Mouse (Mus musculus) intestine, embryonic 14.5 days (tissue): ENCODE measurements around the gene Acp7. TPM values are rescaled to one million over a fixed set of nuclear protein-coding genes. Genes with fewer than 3 reads are reported as not detected.
A peak's percentile ranks its signal among the peaks of the same experiment; 100 is the strongest.

ENCODE experiments used
- ATAC-seq: fragments of 200-750 bp; cut with Nextera tagmentation; replicated peaks from 2 replicates; pipeline ENCODE4 v1.8.0; 2017; ENCODE audit warnings: low read depth, moderate number of reproducible peaks, moderate TSS enrichment, moderate library complexity; ENCODE audit not compliant: low FRiP score, low TSS enrichment
- DNase-seq: peaks from one replicate; pipeline ENCODE4 v3.0.0-alpha.2; 2018; ENCODE audit warnings: low spot score
- H3K27ac ChIP-seq: fragments of 300-500 bp; sonication (generic); 2 replicates; pipeline ENCODE4 v1.5.1; 2014; ENCODE audit warnings: low read depth, mild to moderate bottlenecking, control low read depth
- H3K27me3 ChIP-seq: fragments of 300-500 bp; sonication (generic); replicated peaks from 2 replicates; pipeline ENCODE4 v1.6.1; 2014; ENCODE audit warnings: low read length, control low read depth; ENCODE audit not compliant: control insufficient read depth, insufficient read depth
- H3K36me3 ChIP-seq: fragments of 300-500 bp; sonication (generic); 2 replicates; pipeline ENCODE4 v1.6.1; 2014; ENCODE audit warnings: low read length, control low read depth; ENCODE audit not compliant: control insufficient read depth, insufficient read depth
- H3K4me1 ChIP-seq: fragments of 300-500 bp; sonication (generic); replicated peaks from 2 replicates; pipeline ENCODE4 v1.6.1; 2014; ENCODE audit warnings: low read length, control low read depth, mixed read lengths; ENCODE audit not compliant: control insufficient read depth, insufficient read depth
- H3K4me2 ChIP-seq: fragments of 300-500 bp; sonication (generic); 2 replicates; pipeline ENCODE4 v1.6.1; 2014; ENCODE audit warnings: low read length
- H3K4me3 ChIP-seq: fragments of 300-500 bp; sonication (generic); 2 replicates; pipeline ENCODE4 v1.5.1; 2014; ENCODE audit warnings: low read depth, low read length, control low read depth, mixed read lengths
- H3K9ac ChIP-seq: fragments of 300-500 bp; sonication (generic); 2 replicates; pipeline ENCODE4 v1.6.1; 2014; ENCODE audit warnings: mild to moderate bottlenecking, low read length
- H3K9me3 ChIP-seq: fragments of 300-500 bp; sonication (generic); 2 replicates; pipeline ENCODE4 v1.6.1; 2016; ENCODE audit warnings: low read length, control low read depth; ENCODE audit not compliant: control insufficient read depth
- WGBS: fragments of 180-500 bp; shearing (Covaris S2); extraction: QIAGEN DNeasy Blood & Tissue Kit; methylation state at CpG from one replicate; pipeline ENCODE4 v1.1.7; 2014; 5-methylcytosine and 5-hydroxymethylcytosine counted together
- polyA plus RNA-seq: library from polyadenylated mRNA; unstranded; fragments of >200 nt; fragmentation: Nextera tagmentation; extraction: Ambion mirVana; gene quantifications from 2 replicates; pipeline ENCODE4 v1.2.1, GENCODE M21; 2014

The Acp7 gene
- polyA plus RNA-seq, 1 experiment from 2014 or later, result not detected

DNA sequence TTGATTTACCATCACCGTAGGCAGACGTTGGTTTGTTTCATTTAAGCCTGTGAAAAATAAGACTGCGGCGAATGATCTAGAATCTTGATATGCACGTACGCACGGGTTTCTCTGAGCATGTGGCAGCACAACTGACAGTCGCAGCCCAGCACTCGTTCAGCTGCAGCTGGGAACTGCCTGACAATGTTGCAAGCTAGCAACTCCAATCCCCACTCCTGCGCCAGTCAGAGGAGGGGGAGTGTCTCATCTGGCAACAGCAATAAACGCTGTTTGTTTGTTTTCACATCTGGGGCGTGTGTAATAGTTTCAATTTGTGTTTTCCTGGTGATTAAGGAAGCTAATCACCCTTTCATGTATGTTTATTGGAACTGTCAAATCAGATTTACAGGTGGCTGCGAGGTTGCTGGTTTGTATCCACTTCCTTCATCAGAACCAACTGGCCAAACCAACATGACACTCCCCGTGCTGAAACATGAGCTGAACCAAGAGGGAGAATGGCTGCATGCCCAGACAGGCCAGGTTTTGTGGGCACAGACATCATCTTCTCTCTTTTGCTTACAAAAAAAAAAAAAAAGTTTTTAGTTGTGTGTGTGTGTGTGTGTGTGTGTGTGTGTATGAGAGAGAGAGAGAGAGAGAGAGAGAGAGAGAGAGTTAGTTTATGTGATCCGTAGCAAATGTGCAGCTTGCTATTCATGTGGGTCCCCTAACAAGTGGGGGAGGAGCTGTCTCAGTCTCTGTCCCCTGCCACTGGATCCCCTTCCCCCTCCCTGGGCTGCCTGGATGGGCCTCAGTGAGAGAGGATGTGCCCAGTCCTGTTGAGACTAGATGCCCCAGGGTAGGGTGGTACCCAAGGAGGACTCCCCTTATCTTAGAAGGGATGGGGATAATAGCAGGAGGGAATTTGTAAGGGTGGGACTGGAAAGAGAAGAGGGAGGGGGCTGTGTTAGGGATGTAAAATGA, 34.8 kb upstream of the Acp7 start:
- Histone ChIP-seq H3K4me1 (peaks cover 6% of the 10 kb centered on the region; the same call in 1 of the 2 replicates), H3K9ac (no peak overlapping the region), H3K36me3 (no peaks in the 10 kb centered on the region), H3K9me3 (peaks cover 4% of the 10 kb centered on the region; the same call in 1 of the 2 replicates), H3K4me2 (peak overlapping the region; percentile 28), H3K27ac (no peak overlapping the region), H3K4me3 (no peak overlapping the region), H3K27me3 (no peaks in the 10 kb centered on the region)
- DNase-seq, result no peak
- no peak for ATAC-seq
- 19% methylated on average over 15 of the region's 15 CpGs for WGBS

- Histone ChIP-seq H3K4me3 (no peak overlapping the region), H3K36me3 (no peaks in the 10 kb centered on the region), H3K27ac (no peak overlapping the region), H3K9me3 (no peaks in the 10 kb centered on the region), H3K4me1 (no peaks in the 10 kb centered on the region), H3K4me2 (no peak overlapping the region), H3K9ac (no peak overlapping the region), H3K27me3 (no peaks in the 10 kb centered on the region)
- WGBS, result 66% methylated on average over 4 of the region's 4 CpGs
- ATAC-seq, result no peak
- DNase-seq, result no peak
These were observed 25.3 kb upstream of the Acp7 start for GRCm38 (mm10) chr7:28656430-28656829.

DNA sequence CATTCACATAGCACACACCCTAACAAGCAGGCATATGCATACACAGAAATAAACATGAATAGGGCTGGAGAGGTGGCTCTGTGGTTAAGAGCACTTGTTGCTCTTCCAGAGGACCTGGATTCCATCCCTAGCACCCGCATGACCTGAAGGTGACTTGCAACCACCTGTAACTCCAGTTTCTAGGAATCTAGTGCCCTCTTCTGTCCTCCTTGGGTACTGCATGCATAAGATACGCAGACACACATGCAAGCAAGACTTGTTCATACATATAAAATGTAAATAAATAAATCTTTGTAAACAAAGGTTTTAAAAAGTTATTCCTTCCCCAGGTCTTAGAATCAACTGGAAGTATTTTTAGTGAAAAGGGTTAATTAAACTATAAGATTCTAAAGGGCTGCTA, 20.0 kb upstream of the Acp7 start:
- Histone ChIP-seq H3K4me1 (no peaks in the 10 kb centered on the region), H3K9me3 (no peaks in the 10 kb centered on the region), H3K4me3 (no peak overlapping the region), H3K27me3 (no peaks in the 10 kb centered on the region), H3K36me3 (no peaks in the 10 kb centered on the region), H3K27ac (no peak overlapping the region), H3K4me2 (no peak overlapping the region), H3K9ac (no peak overlapping the region)
- 92% methylated on average over 2 of the region's 2 CpGs for WGBS
- ATAC-seq (no peak), DNase-seq (no peak)

DNA sequence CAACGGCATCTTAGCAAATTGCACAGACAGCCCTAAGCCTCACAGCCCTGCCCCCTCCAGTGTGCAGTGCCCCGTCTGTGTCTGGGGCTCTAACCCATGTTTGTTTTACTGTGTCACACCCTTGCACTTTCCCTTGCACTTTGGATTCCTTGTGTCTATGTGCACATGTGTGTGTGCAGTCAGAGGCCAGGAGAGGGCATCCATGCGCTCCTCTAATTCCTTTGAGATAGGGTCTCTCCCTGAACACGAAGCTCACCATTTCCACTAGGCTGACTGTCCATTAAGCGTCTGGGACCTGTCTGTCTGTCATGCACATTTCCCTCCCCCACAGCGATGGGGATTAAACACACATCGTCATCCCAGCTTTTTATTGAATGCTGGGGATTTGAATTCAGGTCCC, 15.9 kb upstream of the Acp7 start:
- ATAC-seq (no peak), DNase-seq (no peak)
- no peaks in the 10 kb centered on the region for H3K27me3 ChIP-seq
- WGBS, result 42% methylated on average over 7 of the region's 7 CpGs
- no peak overlapping the region for H3K4me2 ChIP-seq
- H3K36me3 ChIP-seq, result no peaks in the 10 kb centered on the region
- H3K27ac ChIP-seq, result no peak overlapping the region
- no peak overlapping the region for H3K4me3 ChIP-seq
- H3K9me3 ChIP-seq, result no peaks in the 10 kb centered on the region
- no peak overlapping the region for H3K9ac ChIP-seq
- no peaks in the 10 kb centered on the region for H3K4me1 ChIP-seq

DNA sequence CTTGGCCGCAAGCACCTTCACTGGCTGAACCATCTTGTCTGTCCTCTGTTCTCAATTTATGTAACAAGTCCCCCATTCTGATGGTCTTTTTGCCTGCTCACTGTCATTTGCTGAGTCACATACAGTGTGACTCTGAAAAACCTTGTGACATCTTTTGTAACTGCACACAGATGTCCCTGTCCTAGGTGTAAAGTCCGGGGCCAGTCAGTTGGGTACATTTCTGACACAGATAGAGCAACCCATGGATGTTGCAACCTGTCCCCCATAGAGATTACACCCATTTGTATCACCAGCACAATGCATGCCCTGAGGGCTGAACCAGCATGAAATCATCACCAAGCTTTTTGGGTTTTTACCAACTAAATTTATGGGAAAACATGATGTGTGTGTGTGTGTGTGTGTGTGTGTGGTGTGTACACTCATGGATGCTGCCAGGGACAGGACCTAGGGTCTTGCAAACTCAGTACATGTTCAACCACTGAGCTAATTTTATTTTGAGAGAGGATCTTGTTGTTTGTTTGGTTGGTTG, 14.9 kb upstream of the Acp7 start:
- no peaks in the 10 kb centered on the region for H3K36me3 ChIP-seq
- H3K9me3 ChIP-seq, result no peaks in the 10 kb centered on the region
- H3K4me1 ChIP-seq, result no peaks in the 10 kb centered on the region
- no peak overlapping the region for H3K4me3 ChIP-seq
- no peak for DNase-seq
- H3K9ac ChIP-seq, result no peak overlapping the region
- no peak overlapping the region for H3K27ac ChIP-seq
- H3K27me3 ChIP-seq, result no peaks in the 10 kb centered on the region
- H3K4me2 ChIP-seq, result no peak overlapping the region
- WGBS, result 92% methylated on average over 2 of the region's 2 CpGs
- ATAC-seq, result no peak

GRCm38 (mm10) chr7:28645366-28645765, 14.2 kb upstream of the Acp7 start:
- Histone ChIP-seq H3K36me3 (no peaks in the 10 kb centered on the region), H3K9ac (no peak overlapping the region), H3K27me3 (no peaks in the 10 kb centered on the region), H3K4me2 (no peak overlapping the region), H3K9me3 (no peaks in the 10 kb centered on the region), H3K4me1 (no peaks in the 10 kb centered on the region), H3K4me3 (no peak overlapping the region), H3K27ac (no peak overlapping the region)
- ATAC-seq (no peak), DNase-seq (no peak)
- WGBS, result 70% methylated on average over 6 of the region's 6 CpGs

DNA sequence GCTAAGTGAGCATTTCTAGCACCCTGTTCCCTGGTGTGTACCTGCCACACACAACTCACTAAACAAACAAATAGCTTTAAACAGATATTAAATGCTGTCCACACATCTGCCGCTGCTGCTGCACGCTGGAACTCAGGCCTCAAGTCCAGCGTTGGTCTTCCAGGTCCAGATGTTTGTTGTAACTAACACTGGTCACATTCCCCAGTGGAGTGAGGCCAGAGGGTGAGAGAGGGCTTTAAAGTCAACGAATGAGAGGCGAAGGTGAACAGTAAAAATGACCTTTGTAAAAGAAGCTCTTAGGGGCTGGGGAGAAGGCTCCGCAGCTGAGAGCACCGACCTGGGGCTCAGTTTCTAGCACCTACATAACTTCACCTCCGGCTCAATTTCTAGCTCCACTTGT, 10.4 kb upstream of the Acp7 start:
- Histone ChIP-seq H3K27me3 (no peaks in the 10 kb centered on the region), H3K36me3 (no peaks in the 10 kb centered on the region), H3K9ac (no peak overlapping the region), H3K27ac (no peak overlapping the region), H3K9me3 (no peaks in the 10 kb centered on the region), H3K4me1 (no peaks in the 10 kb centered on the region), H3K4me2 (no peak overlapping the region), H3K4me3 (no peak overlapping the region)
- DNase-seq, result no peak
- 56% methylated on average over 8 of the region's 8 CpGs for WGBS
- no peak for ATAC-seq

DNA sequence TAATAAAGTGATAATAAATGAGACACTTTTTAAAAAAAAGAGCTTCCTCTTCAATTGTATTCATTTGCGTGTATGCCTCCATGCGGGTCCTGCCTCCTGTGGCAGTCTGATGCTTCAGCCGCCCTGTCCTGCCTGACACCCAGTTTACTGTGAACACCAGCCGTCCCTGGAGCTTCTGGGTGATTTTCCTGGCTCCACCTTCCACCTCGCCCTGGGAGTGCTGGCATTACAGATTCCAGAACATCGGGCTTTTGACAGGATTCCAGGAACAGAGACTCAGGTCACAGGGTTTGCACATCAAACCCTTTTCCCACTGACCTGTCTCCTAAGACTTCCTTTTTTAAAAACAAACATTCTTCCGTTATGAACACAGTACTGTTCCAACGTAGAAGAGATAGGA, 6.4 kb upstream of the Acp7 start:
- Histone ChIP-seq H3K9me3 (no peaks in the 10 kb centered on the region), H3K27ac (no peak overlapping the region), H3K9ac (no peak overlapping the region), H3K4me2 (no peak overlapping the region), H3K4me3 (no peak overlapping the region), H3K4me1 (no peaks in the 10 kb centered on the region), H3K36me3 (no peaks in the 10 kb centered on the region), H3K27me3 (peaks cover 4% of the 10 kb centered on the region; the same call in 1 of the 2 replicates)
- DNase-seq (no peak), ATAC-seq (no peak)
- 6% methylated on average over 8 of the region's 8 CpGs for WGBS

DNA sequence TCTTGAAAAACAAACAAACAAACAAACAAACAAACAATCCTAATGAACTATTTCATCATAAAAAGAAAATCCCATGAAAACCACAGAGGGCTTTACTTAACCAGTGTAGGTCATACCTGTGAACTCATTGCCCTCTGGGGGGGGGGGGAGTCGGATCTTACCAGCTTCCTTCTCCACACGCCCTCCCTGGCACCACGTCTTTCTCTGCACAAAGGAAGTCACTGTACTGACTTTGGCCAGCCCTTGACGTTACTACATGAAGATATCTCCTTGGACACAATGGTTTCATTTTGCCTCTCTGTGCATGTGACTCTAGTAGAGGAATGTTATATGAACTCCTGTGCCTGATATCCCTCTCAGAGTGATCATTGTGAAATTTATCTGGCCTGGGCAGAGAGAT, 3.0 kb upstream of the Acp7 start:
- no peak overlapping the region for H3K9ac ChIP-seq
- WGBS, result 68% methylated on average over 4 of the region's 4 CpGs
- H3K4me2 ChIP-seq, result no peak overlapping the region
- no peaks in the 10 kb centered on the region for H3K9me3 ChIP-seq
- no peaks in the 10 kb centered on the region for H3K4me1 ChIP-seq
- H3K27ac ChIP-seq, result no peak overlapping the region
- DNase-seq (no peak), ATAC-seq (no peak)
- H3K27me3 ChIP-seq, result peaks cover 34% of the 10 kb centered on the region
- no peak overlapping the region for H3K4me3 ChIP-seq
- H3K36me3 ChIP-seq, result no peaks in the 10 kb centered on the region
